Mouse (Mus musculus): ENCODE results near the gene St6galnac1.
"Not testable (repeated sequence)": the region's sequence is repeated elsewhere in the genome, so short reads cannot be mapped to it uniquely, and the experiment has no call there.

Gene St6galnac1

GRCm38 (mm10) chr11:116775407-116775806, at the start of gene St6galnac1:
Gene St6galnac1 (minus strand): TSS chr11:116775507.
- CTCF ChIA-PET = no interaction called here

GRCm38 (mm10) chr11:116823885-116824284, 48.6 kb upstream of the St6galnac1 start:
- CTCF ChIA-PET = not testable (repeated sequence)

GRCm38 (mm10) chr11:116823255-116823654, 47.9 kb upstream of the St6galnac1 start:
- CTCF ChIA-PET = no interaction called here

GRCm38 (mm10) chr11:116822626-116823025, 47.3 kb upstream of the St6galnac1 start:
- CTCF ChIA-PET = no interaction called here

GRCm38 (mm10) chr11:116822215-116822614, 46.9 kb upstream of the St6galnac1 start:
- CTCF ChIA-PET = no interaction called here

GRCm38 (mm10) chr11:116821057-116821940, 46.0 kb upstream of the St6galnac1 start:
- CTCF ChIA-PET = no interaction called here

GRCm38 (mm10) chr11:116819932-116820593, 44.8 kb upstream of the St6galnac1 start:
- CTCF ChIA-PET = interaction anchor here (0.6 kb wide), 1 partner anchor 12 kb away, joined by 19 read pairs; no protein-coding TSS in a partner anchor

- CTCF ChIA-PET = no interaction called here
Observed at GRCm38 (mm10) chr11:116818722-116819121, 43.4 kb upstream of the St6galnac1 start.

- CTCF ChIA-PET = interaction anchor here (0.7 kb wide), 1 partner anchor 65 kb away, joined by 5 read pairs; no protein-coding TSS in a partner anchor
Observed at GRCm38 (mm10) chr11:116817567-116817966, 42.3 kb upstream of the St6galnac1 start.

GRCm38 (mm10) chr11:116816769-116817168, 41.5 kb upstream of the St6galnac1 start:
- CTCF ChIA-PET = interaction anchor here (0.6 kb wide), 1 partner anchor 14 kb away, joined by 5 read pairs; no protein-coding TSS in a partner anchor

- CTCF ChIA-PET = no interaction called here
Observed at GRCm38 (mm10) chr11:116814884-116815415, 39.6 kb upstream of the St6galnac1 start.

- CTCF ChIA-PET = no interaction called here
Observed at GRCm38 (mm10) chr11:116814076-116814883, 39.0 kb upstream of the St6galnac1 start.

GRCm38 (mm10) chr11:116813610-116814009, 38.3 kb upstream of the St6galnac1 start:
- CTCF ChIA-PET = no interaction called here

- CTCF ChIA-PET = no interaction called here
Observed at GRCm38 (mm10) chr11:116812793-116813529, 37.7 kb upstream of the St6galnac1 start.

GRCm38 (mm10) chr11:116810983-116811901, 35.9 kb upstream of the St6galnac1 start:
- CTCF ChIA-PET = interaction anchor here (0.7 kb wide), 1 partner anchor 107 kb away, joined by 5 read pairs; no protein-coding TSS in a partner anchor

- CTCF ChIA-PET = no interaction called here
Observed at GRCm38 (mm10) chr11:116810528-116810927, 35.2 kb upstream of the St6galnac1 start.

- CTCF ChIA-PET = no interaction called here
Observed at GRCm38 (mm10) chr11:116809520-116809919, 34.2 kb upstream of the St6galnac1 start.

- CTCF ChIA-PET = interaction anchor here (0.6 to 0.7 kb wide), 3 partner anchors 11 to 540 kb away, joined by 3 to 19 read pairs (median 6); no protein-coding TSS in a partner anchor
Observed at GRCm38 (mm10) chr11:116808811-116809395, 33.6 kb upstream of the St6galnac1 start.

- CTCF ChIA-PET = interaction anchor here (0.5 to 0.7 kb wide), 6 partner anchors 12 to 353 kb away, joined by 3 to 19 read pairs (median 4); no protein-coding TSS in a partner anchor
Observed at GRCm38 (mm10) chr11:116807938-116808606, 32.8 kb upstream of the St6galnac1 start.

Data from spleen, embryonic (tissue).